Mouse (Mus musculus) urinary bladder, postnatal 14 days (tissue): ENCODE data around the gene Rmi1.
"Not testable (repeated sequence)": the region's sequence is repeated elsewhere in the genome, so short reads cannot be mapped to it uniquely, and the experiment has no call there.

Experiments used
- DNase-seq: peaks from one replicate; pipeline ENCODE4 v3.0.0; 2021; ENCODE audit warnings: low spot score

The Rmi1 gene

DNA sequence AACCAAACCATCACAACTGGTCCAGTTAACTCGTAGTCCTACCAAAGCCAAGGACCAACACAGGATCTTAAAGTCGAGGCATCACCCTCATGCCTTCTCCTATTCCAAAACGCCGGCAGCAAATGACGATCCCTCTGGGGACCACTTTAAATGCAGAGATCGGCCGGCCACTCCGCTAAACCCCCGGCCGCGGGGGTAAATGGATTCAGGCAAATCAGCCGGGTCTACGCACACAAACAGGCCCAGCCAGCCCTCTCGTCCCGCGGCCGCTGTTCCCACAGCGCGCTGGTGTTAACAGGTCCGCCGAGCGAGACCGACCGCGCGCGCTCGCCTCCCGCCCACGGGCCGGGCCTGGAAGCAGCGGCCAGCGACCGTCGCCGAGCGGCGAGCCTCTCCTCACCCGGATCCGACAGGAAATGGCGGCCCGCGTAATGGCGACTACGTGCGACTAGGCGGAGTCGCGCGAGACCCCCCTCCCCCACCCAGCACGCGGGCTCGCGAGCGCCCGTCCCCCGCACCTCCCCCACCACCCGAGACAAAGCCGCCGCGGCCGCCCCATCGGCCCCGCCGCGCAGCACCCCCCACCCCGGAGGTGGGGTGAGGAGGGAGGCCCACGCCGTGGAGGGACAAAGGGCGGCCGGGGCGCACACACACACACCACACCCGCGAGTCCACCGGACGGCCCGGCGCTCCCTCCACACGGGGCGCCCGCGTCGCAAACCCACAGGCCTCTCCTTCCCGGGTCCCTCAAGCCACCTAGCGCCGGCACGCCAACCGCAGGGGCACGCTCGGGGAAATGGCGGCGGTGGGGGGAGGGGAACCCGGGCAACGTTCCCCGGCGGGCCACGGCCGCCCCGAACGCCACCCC, 679 bp upstream of the Rmi1 start:
- DNase-seq = peak; percentile 79

- no peak for DNase-seq
Observed at GRCm38 (mm10) chr13:58402744-58403110, 679 bp downstream of the Rmi1 start.

GRCm38 (mm10) chr13:58403243-58403642, 1.2 kb downstream of the Rmi1 start, which contains the start of gene Hnrnpk:
Hnrnpk (minus strand) TSS chr13:58403343.
- DNase-seq = not testable (repeated sequence)

- DNase-seq = no peak
Observed at GRCm38 (mm10) chr13:58411073-58411472, 9.0 kb downstream of the Rmi1 start.

GRCm38 (mm10) chr13:58415374-58415773, 13.3 kb downstream of the Rmi1 start:
- DNase-seq = no peak

DNA sequence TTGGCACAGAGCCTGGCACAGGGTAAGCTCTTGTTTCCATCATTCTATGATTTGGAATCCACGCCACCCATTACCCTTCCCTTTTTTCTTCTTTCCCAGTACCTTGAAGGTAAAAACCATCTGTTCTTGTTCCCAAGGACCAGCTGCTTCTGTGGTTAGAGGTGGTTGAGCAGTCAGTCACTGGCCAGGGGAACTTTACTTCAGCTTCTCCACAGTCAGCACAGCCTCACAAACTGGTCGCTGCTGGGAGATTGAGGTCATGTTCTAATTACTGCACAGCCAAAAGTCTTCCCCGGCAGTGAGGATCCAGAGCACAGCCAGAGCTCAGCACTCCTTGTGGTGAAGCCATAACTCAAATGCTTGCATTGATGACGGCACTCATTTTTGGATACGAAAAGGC, 13.8 kb downstream of the Rmi1 start:
- DNase-seq = no peak

- no peak for DNase-seq
Observed at GRCm38 (mm10) chr13:58418656-58419055, 16.6 kb downstream of the Rmi1 start.

DNA sequence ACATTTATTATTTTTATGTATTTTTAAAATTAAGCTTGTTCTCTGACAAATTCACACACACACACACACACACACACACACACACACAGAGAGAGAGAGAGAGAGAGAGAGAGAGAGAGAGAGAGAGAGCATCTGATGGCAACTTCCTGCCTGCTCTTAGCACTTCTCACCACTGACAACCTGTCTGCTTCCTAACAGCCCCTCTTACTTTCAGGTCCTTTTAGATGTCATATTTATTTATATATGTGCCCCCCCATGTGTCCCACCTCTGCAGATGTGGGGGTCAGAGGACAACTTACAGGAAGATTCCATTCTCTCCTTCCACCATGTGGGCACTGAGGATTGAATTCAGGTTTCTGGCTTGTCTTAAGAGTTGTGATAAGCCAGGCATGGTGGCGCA, 17.2 kb downstream of the Rmi1 start:
- DNase-seq = no peak

- DNase-seq = no peak
Observed at GRCm38 (mm10) chr13:58421026-58421425, 19.0 kb downstream of the Rmi1 start.

DNA sequence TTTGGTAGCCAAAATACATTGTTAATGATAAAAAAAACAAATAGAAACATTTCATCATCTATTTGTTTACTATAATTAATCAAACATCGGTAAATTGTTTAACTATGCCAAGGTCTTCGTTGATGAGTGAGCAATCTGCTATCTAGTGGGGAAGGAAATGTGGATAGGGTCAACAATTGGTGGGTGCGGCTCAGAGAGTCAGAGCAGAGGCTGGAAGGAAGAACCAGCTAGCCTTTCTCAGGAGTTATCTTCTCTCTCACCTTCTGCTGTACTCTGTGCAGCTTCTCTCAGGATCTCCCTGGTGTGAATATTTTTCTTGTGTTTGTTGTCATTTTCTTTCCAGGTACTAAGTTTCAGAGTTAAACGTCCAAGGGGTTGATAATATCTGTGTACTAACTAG, 20.2 kb downstream of the Rmi1 start:
- DNase-seq = no peak

DNA sequence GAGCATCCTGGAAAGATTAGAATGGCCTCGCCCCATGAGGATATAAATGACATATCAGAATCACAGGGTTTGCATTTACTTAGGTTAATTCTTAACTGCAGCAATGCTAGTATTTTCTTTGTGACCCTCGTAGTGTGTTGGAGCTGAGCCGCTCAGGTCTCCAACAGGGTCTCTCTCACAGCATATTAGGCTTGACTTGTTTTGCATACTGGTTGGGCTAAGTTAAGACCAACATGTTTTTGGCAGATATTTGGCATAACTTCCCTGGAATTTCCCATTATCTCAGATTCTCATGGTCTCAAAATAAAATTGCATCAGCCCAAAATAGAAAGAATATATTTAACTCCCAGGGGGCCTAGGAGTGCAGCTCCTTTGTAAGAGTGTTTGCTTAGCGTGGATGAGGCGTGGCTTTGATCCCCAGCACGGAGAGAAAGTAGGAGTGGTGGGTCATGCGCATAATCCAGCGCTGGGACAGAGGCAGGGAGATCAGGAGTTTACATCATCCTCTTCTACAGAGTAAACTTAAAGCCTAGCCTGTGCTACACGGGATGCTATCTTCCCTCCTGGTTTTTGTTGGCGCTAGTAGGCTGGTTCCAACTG, 21.1 kb downstream of the Rmi1 start:
- no peak for DNase-seq

DNA sequence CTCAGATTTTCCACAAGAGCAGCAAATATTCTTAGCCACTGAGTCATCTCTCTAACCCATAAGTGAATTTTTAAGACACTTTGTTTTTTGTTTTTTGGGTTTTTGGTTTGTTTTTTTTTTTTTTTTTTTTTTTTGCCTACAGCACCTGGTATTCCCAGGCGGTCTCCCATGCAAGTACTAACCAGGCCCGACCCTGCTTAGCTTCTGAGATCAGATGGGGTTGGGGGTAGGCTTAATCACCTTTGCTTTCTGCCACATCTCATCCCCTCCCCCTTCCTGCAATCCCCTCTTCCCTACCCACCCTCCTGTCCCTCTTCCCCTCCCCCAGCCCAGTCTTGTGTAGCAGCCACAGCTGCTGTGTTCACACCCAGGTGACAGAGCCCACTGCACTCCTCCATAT, 37.7 kb downstream of the Rmi1 start:
- no peak for DNase-seq

DNA sequence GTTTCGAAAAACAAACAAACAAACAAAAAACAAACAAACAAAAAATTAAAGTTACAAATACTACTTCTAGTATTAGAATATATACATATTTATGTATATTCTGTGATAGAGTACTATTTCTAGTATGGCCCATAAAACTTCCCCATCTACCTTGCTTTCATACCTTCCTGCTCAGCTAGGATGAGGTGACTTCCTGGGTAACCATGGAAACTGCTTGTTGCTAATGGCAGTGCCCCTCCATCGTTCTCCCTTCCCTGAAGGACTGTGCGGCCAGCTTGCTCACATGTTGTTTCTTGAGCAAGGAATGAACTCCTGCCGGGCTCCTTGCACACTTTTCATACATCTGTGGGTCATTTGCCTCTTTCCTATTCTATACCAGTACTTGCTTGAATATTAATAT, 41.3 kb downstream of the Rmi1 start:
- DNase-seq = no peak

GRCm38 (mm10) chr13:58443787-58444186, 41.7 kb downstream of the Rmi1 start:
- DNase-seq = no peak

- DNase-seq = no peak
Observed at GRCm38 (mm10) chr13:58446541-58446940, 44.5 kb downstream of the Rmi1 start.

- no peak for DNase-seq
Observed at GRCm38 (mm10) chr13:58450459-58451182, 48.6 kb downstream of the Rmi1 start.

GRCm38 (mm10) chr13:58452246-58452645, 50.2 kb downstream of the Rmi1 start:
- no peak for DNase-seq

DNA sequence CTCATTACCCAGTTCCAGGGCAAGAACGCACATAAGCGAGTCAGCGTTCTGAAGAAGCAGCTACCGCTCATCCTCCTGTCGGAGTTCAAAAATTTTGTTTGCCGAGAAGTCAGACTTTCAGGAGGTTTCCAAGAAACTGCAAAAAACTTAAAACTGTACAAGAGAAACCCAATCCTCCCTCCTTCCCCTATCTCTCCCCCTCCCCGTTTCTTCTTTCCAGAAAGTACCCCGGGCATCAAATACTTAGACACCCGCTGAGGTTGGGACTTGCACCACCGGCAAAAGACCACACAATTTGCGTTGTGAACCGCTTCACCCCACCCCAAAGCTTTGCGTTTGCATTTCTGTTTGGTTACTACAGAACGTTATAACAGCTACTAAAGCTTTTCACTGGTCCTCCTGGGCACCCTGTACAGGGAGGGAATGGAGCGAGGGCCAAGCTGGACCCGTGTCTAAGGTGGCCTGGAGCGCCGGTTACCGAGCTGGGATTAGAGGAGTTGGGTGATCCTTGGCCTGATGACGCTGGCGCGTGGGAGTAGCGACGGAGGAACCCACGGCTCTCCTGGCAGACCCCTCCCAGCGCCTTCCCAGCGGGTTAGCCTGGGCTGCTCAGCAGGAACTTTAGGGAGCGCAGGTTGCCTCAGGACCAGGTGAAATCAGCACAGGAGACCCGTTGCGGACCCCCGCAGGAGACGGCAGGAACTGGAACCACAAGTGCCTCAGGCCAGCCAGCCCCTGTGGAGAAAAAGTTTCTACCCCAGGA, 50.8 kb downstream of the Rmi1 start:
- DNase-seq = peak; percentile 8

- DNase-seq = no peak
Observed at GRCm38 (mm10) chr13:58453541-58453940, 51.5 kb downstream of the Rmi1 start.

DNA sequence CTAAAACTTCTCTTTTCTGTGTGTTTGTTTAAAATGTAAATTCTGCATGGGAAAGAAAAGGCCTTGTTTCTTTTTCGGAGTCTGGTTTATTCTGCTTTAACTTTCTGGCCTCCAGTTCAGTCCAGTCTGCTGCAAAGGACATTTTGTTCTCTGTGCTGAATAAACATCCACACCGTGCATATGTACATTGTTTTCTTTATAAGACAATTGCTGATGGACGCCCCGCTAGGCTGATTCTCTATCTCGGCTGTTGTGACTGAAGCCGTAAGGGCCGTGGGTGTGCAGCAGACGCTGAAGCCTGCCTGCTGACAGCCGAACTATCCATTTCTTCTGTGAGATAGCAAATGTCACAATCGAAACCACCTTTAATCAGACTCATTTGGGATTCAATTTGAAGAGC, 54.5 kb downstream of the Rmi1 start:
- no peak for DNase-seq

DNA sequence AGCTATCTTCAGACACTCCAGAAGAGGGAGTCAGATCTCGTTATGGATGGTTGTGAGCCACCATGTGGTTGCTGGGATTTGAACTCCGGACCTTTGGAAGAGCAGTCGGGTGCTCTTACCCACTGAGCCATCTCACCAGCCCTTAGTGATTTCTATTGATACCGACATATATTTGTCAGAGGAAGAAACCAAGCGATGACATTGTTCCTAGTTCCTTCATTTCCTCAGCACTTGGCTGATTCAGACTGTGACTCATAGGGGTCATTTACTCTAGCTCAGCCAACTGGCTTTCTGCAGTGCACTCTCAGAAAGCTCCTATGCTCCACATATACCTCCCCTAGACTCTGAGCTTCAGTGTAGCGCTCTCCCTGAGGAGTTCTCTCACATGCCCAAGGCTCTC, 56.8 kb downstream of the Rmi1 start:
- DNase-seq = not testable (repeated sequence)
